Mouse (Mus musculus): ENCODE data around the gene Gm45337.
A peak's percentile ranks its signal among the peaks of the same experiment; 100 is the strongest.
"Not testable (repeated sequence)": the region's sequence is repeated elsewhere in the genome, so short reads cannot be mapped to it uniquely, and the experiment has no call there.

The Gm45337 gene

DNA sequence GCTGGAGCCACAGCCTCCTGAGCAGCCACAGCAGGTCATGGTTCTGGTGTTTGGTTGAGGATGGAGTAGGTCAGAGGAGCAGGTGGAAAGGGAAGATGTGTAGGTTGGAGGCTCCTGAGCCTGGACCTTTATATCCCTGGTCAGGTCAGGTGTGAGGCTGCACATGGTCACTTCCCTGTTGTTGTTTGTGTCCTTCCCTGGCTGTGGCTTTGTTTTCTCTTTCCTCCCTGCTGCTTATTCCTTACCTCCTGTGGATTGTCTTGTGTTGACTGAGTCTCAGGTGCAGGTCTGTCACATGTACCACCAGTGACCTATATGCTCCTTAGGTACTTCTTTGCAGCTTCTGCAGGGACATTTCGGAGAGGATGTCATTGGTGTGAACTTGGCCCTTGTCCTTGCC, at the start of gene Gm45337:
Gene Gm45337 (minus strand): TSS at position 101 of the 400 bp plus-strand sequence.
- no peak for DNase-seq (ENCODE audit: low read depth)

DNA sequence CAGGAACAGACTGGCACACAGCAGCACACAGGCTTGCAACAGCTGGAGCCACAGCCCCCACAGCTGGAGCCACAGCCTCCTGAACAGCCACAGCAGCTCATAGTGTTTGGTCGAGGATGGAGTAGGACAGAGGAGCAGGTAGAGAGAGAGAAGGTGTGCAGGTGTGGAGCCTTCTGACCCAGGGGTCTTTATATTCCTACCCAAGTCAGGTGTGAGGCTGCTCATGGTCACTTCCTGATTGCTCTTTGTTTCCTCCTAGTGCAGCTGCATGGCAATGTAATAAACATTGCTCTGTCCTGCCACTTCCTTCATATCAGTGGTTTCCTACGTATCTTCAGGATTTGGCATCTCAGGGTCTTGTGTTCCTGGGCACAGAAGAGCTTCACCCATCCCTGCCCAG, 45.9 kb upstream of the Gm45337 start, which contains the start of gene Gm10153:
Gene Gm10153 (minus strand): TSS at position 101 of the 400 bp plus-strand sequence.
- no peak for DNase-seq (ENCODE audit: low read depth)

GRCm38 (mm10) chr7:142188156-142188555, 43.7 kb upstream of the Gm45337 start:
- DNase-seq (ENCODE audit: low read depth), result no peak

DNA sequence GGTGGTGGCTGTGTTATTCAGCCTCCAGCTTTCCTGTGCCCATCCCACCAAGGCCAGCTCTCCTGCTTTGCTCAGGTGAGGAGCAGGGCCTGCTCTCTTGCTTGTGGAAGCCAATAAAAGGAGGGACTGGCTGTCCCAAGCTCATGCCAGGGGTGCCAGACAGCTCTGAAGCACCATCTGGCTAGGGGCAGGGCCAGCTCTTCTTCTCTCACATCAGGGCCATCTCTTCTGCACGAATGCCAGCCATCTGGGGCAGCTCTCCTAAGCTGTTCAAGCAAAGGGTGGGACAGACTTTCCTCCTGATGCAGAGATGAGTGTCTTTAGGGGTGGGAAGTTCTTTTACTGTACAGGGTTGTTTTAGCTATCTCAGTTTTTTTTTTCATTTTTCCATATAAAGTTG, 36.6 kb upstream of the Gm45337 start:
- DNase-seq (ENCODE audit: low read depth), result no peak

DNA sequence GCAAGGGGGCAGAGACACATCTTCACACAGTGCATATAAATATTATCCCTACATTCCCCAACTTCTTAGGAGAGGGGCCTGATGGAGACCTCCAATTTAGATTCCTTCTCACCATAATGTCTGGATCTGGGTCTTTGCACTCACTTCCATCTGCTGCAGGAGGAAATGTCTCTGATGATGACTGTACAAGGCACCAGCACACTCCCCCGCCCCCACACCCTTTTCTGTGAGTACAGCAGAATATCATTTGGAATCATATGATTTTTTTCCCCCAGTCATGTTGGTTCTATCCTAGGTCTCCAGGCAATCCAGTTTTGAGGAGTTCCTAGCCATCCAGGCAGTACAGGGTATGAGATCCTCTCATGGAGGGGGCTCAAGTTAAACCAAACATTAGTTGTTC, 34.3 kb upstream of the Gm45337 start:
- no peak for DNase-seq (ENCODE audit: low read depth)

- DNase-seq (ENCODE audit: low read depth), result not testable (repeated sequence)
These were observed 31.5 kb upstream of the Gm45337 start, which contains the start of gene Krtap5-2 for GRCm38 (mm10) chr7:142175905-142176304. TSS of gene Krtap5-2 (minus strand) at chr7:142176005.

DNA sequence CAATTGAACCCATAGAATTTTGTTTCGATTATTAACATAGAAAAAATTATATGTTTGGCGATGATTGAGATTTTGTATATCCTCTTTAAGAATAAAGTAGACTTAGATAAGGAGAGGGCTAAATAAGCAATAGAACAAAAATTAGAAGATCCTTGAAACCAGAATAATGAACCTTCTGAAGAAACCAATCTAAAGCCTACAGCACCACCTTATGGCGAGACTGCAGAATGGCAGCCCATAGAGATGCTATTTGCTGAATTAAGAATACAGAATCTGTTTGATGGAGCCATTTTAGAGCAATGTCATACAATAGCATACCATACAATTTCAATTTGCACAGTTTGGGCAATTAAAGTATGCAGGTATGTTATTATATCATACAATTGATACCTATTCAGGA, 25.4 kb upstream of the Gm45337 start:
- peak; percentile 9 for DNase-seq (ENCODE audit: low read depth)

- not testable (repeated sequence) for DNase-seq (ENCODE audit: low read depth)
These were observed 21.2 kb upstream of the Gm45337 start, which contains the start of gene Gm4553 for GRCm38 (mm10) chr7:142165639-142166038. TSS of gene Gm4553 (minus strand) at chr7:142165739.

DNA sequence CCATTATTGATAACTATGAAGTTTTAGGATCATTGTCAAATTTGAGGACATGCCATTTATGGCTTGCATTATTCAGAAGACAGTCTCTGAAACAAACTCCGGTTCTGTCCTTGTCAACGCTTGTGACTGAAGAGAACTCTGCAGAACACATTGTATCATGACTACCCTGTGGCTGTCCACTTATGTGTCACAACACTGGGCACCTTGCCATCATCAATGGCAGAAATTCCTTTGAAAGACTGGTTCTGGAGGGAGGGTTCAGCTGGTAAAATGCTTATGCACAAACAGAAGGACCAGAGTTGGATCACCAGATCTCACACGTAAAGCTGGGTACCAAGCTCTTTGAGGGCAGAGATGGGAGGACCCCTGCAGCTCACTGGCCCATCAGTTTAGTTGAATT, 15.0 kb upstream of the Gm45337 start:
- DNase-seq (ENCODE audit: low read depth), result no peak

GRCm38 (mm10) chr7:142157013-142157412, 12.6 kb upstream of the Gm45337 start, which contains the start of gene Gm29735:
TSS of gene Gm29735 (minus strand) at chr7:142157113.
- DNase-seq (ENCODE audit: low read depth), result not testable (repeated sequence)

GRCm38 (mm10) chr7:142155308-142155707, 10.9 kb upstream of the Gm45337 start:
- no peak for DNase-seq (ENCODE audit: low read depth)

DNA sequence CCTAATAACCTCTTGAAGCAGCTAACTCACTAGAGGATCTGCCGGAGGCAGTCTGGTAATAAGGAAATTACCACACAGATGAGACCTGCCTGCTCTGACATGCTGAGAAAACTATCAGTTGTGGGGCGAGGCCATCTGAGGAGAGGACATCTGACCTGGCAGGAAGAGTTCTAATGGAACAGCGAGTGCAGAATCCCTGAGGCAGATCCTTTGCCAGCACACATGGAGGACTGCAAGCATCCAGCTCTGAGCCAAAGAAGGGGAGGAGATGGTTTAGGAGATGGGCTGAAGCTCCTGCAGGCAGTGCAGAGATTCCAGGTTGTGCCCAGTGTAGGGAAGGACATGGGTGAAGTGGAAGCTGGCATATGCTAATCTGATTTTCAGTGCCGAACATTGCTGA, 7.8 kb upstream of the Gm45337 start:
- no peak for DNase-seq (ENCODE audit: low read depth)

- DNase-seq (ENCODE audit: low read depth), result no peak
These were observed 4.2 kb upstream of the Gm45337 start for GRCm38 (mm10) chr7:142148633-142149032.

GRCm38 (mm10) chr7:142146033-142146432, 1.6 kb upstream of the Gm45337 start:
- DNase-seq (ENCODE audit: low read depth), result peak; percentile 40

DNA sequence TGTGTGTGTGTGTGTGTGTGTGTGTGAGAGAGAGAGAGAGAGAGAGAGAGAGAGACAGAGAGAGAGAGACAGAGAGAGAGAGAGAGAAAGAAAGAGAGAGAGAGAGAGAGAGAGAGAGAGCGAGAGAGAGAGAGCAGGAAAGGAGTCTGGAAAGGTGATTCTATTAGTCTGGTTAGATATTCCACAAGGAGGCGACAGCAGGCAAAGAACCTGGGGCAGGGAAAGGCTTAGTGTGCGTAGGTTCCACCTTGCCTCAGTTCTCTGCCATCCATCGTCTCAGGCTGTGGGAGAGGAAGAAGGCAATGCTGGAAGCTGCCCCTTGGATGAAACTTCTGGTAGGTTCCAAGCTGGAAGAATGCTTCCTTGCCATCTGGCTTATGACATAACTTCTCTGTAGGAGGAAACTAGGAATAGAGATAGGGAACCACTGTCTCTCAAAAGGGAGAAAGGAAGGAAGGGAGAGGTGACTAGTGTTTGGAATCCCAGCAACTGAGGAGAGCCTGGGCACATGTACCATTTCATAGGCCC, 1.1 kb upstream of the Gm45337 start:
- no peak for DNase-seq (ENCODE audit: low read depth)

GRCm38 (mm10) chr7:142143506-142144010, 849 bp downstream of the Gm45337 start:
- not testable (repeated sequence) for DNase-seq (ENCODE audit: low read depth)

DNA sequence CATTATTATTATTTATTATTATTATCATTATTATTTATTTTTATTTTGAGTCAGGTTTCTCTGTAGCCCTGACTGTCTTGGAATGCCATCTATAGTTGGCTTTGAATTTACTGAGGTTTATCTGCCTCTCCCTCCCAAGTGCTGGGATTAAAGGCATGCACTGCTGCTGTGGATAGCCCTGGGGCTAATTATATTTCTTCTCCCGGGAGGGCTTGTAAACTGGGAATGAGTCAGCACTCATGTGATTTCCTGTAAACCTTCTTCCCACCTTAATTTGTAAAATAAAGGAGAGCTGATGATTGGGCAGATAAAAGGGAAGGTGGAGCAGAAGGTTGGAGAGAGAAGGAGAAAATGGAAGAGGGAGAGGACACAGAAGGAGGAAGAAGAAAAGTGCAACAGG, 3.7 kb downstream of the Gm45337 start:
- DNase-seq (ENCODE audit: low read depth), result no peak

- DNase-seq (ENCODE audit: low read depth), result not testable (repeated sequence)
These were observed 8.5 kb downstream of the Gm45337 start, which contains the start of gene Gm39115 for GRCm38 (mm10) chr7:142135934-142136333. TSS of gene Gm39115 (minus strand) at chr7:142136034.

- no peak for DNase-seq (ENCODE audit: low read depth)
These were observed 10.0 kb downstream of the Gm45337 start for GRCm38 (mm10) chr7:142134206-142134995.

DNA sequence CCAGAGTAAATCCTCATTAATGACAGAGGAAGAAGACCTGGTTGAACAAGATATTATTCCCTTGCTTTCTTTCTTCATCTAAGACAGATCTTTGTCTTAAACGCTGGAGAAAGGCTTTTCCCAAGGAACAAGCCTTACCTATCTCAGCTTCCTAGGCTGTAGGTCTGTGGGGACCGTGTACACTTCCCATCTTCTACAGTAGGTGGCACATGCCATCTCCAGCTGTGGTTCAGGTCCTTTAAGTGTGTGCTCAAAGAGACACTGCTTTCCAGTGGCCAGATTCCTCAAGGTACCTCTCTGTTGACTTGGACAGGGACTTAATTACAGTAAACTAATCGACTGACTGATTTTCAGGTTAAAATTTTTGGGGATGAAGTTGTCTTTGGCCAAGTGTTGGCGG, 15.6 kb downstream of the Gm45337 start:
- no peak for DNase-seq (ENCODE audit: low read depth)

GRCm38 (mm10) chr7:142120629-142121028, 23.8 kb downstream of the Gm45337 start, which contains the start of gene Gm45618:
TSS of gene Gm45618 (minus strand) at chr7:142120729.
- DNase-seq (ENCODE audit: low read depth), result not testable (repeated sequence)

DNA sequence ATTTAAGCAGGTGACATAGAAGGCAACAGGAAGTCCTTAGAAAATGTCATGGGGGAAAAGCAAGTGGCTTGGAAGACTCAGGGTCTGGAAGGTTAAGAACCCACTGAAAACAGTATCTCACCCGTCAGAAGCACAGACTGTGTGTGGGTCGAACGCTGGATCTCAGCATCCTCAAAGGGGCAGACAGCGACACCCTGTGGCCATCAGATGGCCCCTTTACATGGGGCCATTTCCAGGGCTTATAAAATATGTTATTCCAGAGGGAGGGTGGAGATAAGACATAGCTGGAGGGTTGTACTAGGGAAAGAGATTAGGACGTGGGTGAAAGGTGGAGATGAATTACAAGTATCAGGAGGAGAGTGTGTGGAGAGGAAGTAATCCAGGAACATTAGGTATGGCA, 24.8 kb downstream of the Gm45337 start:
- peak; percentile 24 for DNase-seq (ENCODE audit: low read depth)

DNA sequence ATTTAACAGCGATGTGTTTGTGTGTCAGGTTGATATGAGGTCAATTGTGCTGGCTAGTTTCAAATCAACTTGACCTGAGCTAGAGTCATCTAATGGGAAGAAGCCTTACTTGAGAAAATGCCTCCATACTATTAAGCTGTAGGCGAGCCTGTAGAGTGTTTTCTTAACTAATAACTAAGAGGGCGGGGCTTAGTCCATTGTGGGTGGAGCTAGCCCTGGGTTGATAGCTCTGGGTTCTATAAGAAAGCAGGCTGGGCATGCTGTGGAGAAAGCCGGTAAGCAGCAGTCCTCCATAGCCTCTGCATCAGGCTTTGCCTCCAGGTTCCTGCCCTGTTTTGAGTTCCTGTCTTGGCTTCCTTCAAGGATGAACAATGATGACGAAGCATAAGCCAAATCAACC, 39.7 kb downstream of the Gm45337 start:
- DNase-seq (ENCODE audit: low read depth), result no peak
